Mouse (Mus musculus) forebrain, postnatal 0 days (tissue): ENCODE measurements around the gene Nos1. TPM values are rescaled to one million over a fixed set of nuclear protein-coding genes. Genes with fewer than 3 reads are reported as not detected.

ENCODE experiments used
- ATAC-seq: fragments of 200-750 bp; cut with Nextera tagmentation; 2 replicates; pipeline ENCODE4 v1.8.0; 2017; ENCODE audit warnings: mild to moderate bottlenecking, moderate library complexity
- DNase-seq: peaks from one replicate; pipeline ENCODE4 v3.0.0-alpha.2; 2015
- H3K27ac ChIP-seq: fragments of 300-500 bp; sonication (generic); 2 replicates; pipeline ENCODE4 v1.5.1; 2014; ENCODE audit warnings: low read depth, mild to moderate bottlenecking, antibody characterized with exemption, low read length, moderate library complexity, mixed read lengths
- H3K27me3 ChIP-seq: fragments of 300-500 bp; sonication (generic); 2 replicates; pipeline ENCODE4 v1.6.1; 2014; ENCODE audit warnings: mild to moderate bottlenecking, low read length, mixed read lengths; ENCODE audit not compliant: insufficient read depth
- H3K36me3 ChIP-seq: fragments of 300-500 bp; sonication (generic); 2 replicates; pipeline ENCODE4 v1.6.1; 2014; ENCODE audit warnings: mild to moderate bottlenecking, moderate library complexity; ENCODE audit not compliant: insufficient read depth
- H3K4me1 ChIP-seq: fragments of 300-500 bp; sonication (generic); 2 replicates; pipeline ENCODE4 v1.6.1; 2014; ENCODE audit warnings: antibody characterized with exemption; ENCODE audit not compliant: insufficient read depth
- H3K4me2 ChIP-seq: fragments of 300-500 bp; sonication (generic); 2 replicates; pipeline ENCODE4 v1.6.1; 2014; ENCODE audit warnings: low read depth, mild to moderate bottlenecking, moderate library complexity
- H3K4me3 ChIP-seq: fragments of 300-500 bp; sonication (generic); 2 replicates; pipeline ENCODE4 v1.5.1; 2014; ENCODE audit warnings: low read depth, low read length, mixed read lengths
- H3K9ac ChIP-seq: fragments of 300-500 bp; sonication (generic); 2 replicates; pipeline ENCODE4 v1.6.1; 2014; ENCODE audit warnings: mild to moderate bottlenecking
- H3K9me3 ChIP-seq: fragments of 300-500 bp; sonication (generic); 2 replicates; pipeline ENCODE4 v1.6.1; 2016; ENCODE audit warnings: low read length
- CTCF ChIP-seq: sonication (generic); IDR thresholded peaks from 2 replicates; pipeline ENCODE4 v1.5.1; 2016; ENCODE audit warnings: antibody characterized with exemption, control low read depth, low read depth
- WGBS: fragments of 180-500 bp; shearing (Covaris S2); extraction: QIAGEN DNeasy Blood & Tissue Kit; methylation state at CpG from one replicate; pipeline ENCODE4 v1.1.7; 2014; 5-methylcytosine and 5-hydroxymethylcytosine counted together
- polyA plus RNA-seq: library from polyadenylated mRNA; unstranded; fragments of >200 nt; fragmentation: Nextera tagmentation; extraction: Ambion mirVana; gene quantifications from 2 replicates; pipeline ENCODE4 v1.2.1, GENCODE M21; 2015
- total RNA-seq: library from RNA; depleted of rRNA; stranded (reverse); fragments of >200 nt; gene quantifications from 2 replicates; pipeline ENCODE4 v1.2.3, GENCODE M21; 2014; rRNA removed

Gene Nos1
- total and polyA plus RNA-seq, 2 experiments from 2014 or later, result 4.1 to 16.9 TPM

DNA sequence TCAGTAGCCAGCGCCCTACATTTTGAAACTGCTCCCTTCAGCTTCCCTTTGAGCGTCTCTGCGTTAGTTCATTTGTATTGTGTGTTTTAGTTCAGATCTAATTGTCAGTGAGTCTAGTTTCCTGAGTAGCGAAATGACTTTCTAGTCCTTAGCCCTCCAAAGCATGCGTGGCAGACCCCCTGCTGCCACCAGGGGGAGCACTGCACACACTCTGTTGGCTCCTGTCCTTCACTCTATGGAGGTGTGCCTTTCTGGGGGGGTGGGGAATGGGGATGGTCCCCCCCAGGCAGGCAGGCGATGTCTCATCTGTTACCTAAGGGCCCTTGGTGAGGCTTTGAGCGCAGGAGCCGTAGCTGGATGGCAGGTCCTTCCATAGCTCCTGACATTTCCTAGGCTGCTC, 223.8 kb downstream of the Nos1 start:
- DNase-seq (peak; percentile 73), ATAC-seq (peak; percentile 37; the same call in 1 of the 2 replicates)
- Histone ChIP-seq H3K4me3 (no peak overlapping the region), H3K9me3 (no peaks in the 10 kb centered on the region), H3K27me3 (no peaks in the 10 kb centered on the region), H3K4me2 (no peak overlapping the region), H3K27ac (no peak overlapping the region), H3K4me1 (no peaks in the 10 kb centered on the region), H3K9ac (no peak overlapping the region), H3K36me3 (peaks cover 94% of the 10 kb centered on the region)
- 73% methylated on average over 8 of the region's 8 CpGs for WGBS
- TF ChIP-seq CTCF, result peak; percentile 90

DNA sequence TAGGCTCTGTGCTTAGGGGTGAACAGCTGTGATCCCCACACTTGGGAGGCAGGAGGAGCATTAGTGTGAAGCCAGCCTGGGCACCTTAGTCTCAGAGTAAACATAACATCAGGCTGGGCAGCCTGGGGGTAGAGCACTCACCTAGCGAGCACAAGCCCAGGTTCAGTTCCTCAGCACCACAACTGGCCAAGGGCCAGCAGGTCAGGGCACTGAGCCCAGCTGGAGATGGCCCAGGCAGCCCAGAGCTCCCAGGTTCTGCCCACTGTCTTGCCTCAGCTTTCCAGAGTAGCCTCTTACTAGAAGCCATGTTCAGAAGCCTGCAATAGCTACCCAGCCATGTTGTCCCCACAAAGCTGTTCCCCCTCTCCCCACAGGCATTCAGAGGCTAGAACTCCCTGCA, 224.9 kb downstream of the Nos1 start:
- no peak overlapping the region for H3K4me3 ChIP-seq
- no peak overlapping the region for H3K27ac ChIP-seq
- no peaks in the 10 kb centered on the region for H3K9me3 ChIP-seq
- TF ChIP-seq CTCF, result no peak
- no peaks in the 10 kb centered on the region for H3K4me1 ChIP-seq
- DNase-seq (no peak), ATAC-seq (no peak)
- peaks cover 92% of the 10 kb centered on the region for H3K36me3 ChIP-seq
- H3K9ac ChIP-seq, result no peak overlapping the region
- H3K4me2 ChIP-seq, result no peak overlapping the region
- H3K27me3 ChIP-seq, result no peaks in the 10 kb centered on the region
- WGBS, result 74% methylated on average over 1 of the region's 1 CpGs

DNA sequence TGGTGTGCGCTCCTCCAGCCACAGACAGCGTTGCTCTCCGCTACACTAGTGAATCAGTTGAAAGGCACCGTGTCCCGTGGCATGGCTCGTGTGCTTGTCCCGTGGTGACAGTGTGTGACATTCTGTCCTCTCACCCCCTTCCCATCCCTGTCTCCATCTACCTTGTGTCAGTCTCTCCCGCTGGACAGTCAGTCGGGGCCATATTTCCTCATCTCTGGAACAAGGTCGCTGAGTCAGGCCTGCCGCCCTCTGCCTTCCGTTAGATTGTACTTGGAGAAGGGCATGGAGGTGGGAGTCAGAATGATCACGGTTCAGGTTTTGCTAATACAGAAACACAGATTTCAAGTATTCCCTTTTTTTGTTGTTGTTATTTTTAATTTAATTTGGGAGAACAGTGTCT, 227.5 kb downstream of the Nos1 start:
- peaks cover 69% of the 10 kb centered on the region for H3K36me3 ChIP-seq
- ATAC-seq (no peak), DNase-seq (no peak)
- H3K4me3 ChIP-seq, result no peak overlapping the region
- TF ChIP-seq CTCF, result no peak
- H3K4me2 ChIP-seq, result no peak overlapping the region
- H3K9me3 ChIP-seq, result no peaks in the 10 kb centered on the region
- H3K4me1 ChIP-seq, result no peaks in the 10 kb centered on the region
- no peak overlapping the region for H3K9ac ChIP-seq
- no peaks in the 10 kb centered on the region for H3K27me3 ChIP-seq
- H3K27ac ChIP-seq, result no peak overlapping the region
- 94% methylated on average over 13 of the region's 13 CpGs for WGBS

Other genes starting within 250 kb of the Nos1 start
- gene Fbxo21, start 195.7 kb downstream of the Nos1 start, total RNA-seq, result 176 and 197 TPM in 2 replicates
- 150 and 161 TPM in 2 replicates for gene Fbxo21, start 195.7 kb downstream of the Nos1 start, polyA plus RNA-seq
- gene Tesc, start 246.7 kb downstream of the Nos1 start, total RNA-seq, result 8.5 and 13.0 TPM in 2 replicates
- 12.2 and 19.9 TPM in 2 replicates for gene Tesc, start 246.7 kb downstream of the Nos1 start, polyA plus RNA-seq